Mouse (Mus musculus) frontal cortex, postnatal 14 days (tissue): ENCODE results near the gene Syt2.

Source experiments
- DNase-seq, 2 experiments: peaks; one replicate each; pipeline ENCODE4 v3.0.0; 2022; ENCODE audit warnings: low spot score in 2 of 2

Gene Syt2

GRCm38 (mm10) chr1:134741946-134742661 lies 95.6 kb downstream of the Syt2 start:
- no peak for DNase-seq

- DNase-seq, result no peak
Measured at GRCm38 (mm10) chr1:134745648-134746047, 99.2 kb downstream of the Syt2 start.

GRCm38 (mm10) chr1:134747236-134748174 lies 101.0 kb downstream of the Syt2 start:
- no peak for DNase-seq

- DNase-seq, result no peak
Measured at GRCm38 (mm10) chr1:134749889-134750288, 103.4 kb downstream of the Syt2 start.

- no peak for DNase-seq
Measured at GRCm38 (mm10) chr1:134752447-134752846, 106.0 kb downstream of the Syt2 start.

- DNase-seq, result no peak
Measured at GRCm38 (mm10) chr1:134753751-134754630, 107.5 kb downstream of the Syt2 start.

- DNase-seq, result no peak
Measured at GRCm38 (mm10) chr1:134754818-134755217, 108.3 kb downstream of the Syt2 start.

GRCm38 (mm10) chr1:134755548-134756189 lies 109.2 kb downstream of the Syt2 start:
- no peak for DNase-seq

GRCm38 (mm10) chr1:134756190-134756873 lies 109.9 kb downstream of the Syt2 start:
- DNase-seq, result no peak

GRCm38 (mm10) chr1:134757230-134757629 lies 110.8 kb downstream of the Syt2 start:
- DNase-seq, result no peak

GRCm38 (mm10) chr1:134759133-134759532 lies 112.7 kb downstream of the Syt2 start:
- no peak for DNase-seq

GRCm38 (mm10) chr1:134760642-134761041 lies 114.2 kb downstream of the Syt2 start:
- no peak for DNase-seq

GRCm38 (mm10) chr1:134761534-134761933 lies 115.1 kb downstream of the Syt2 start:
- DNase-seq, result no peak

- DNase-seq, result no peak
Measured at GRCm38 (mm10) chr1:134763250-134763649, 116.8 kb downstream of the Syt2 start.

GRCm38 (mm10) chr1:134763776-134764438 lies 117.4 kb downstream of the Syt2 start:
- DNase-seq, result no peak

- DNase-seq, result no peak
Measured at GRCm38 (mm10) chr1:134764831-134765458, 118.5 kb downstream of the Syt2 start.

GRCm38 (mm10) chr1:134766448-134766847 lies 120.0 kb downstream of the Syt2 start:
- no peak for DNase-seq

GRCm38 (mm10) chr1:134770312-134770711 lies 123.8 kb downstream of the Syt2 start:
- DNase-seq, result no peak

GRCm38 (mm10) chr1:134771353-134771752 lies 124.9 kb downstream of the Syt2 start:
- DNase-seq, result no peak

- no peak for DNase-seq
Measured at GRCm38 (mm10) chr1:134771999-134772398, 125.5 kb downstream of the Syt2 start.
